Mouse (Mus musculus): ENCODE data around the gene Cd200. TPM values are rescaled to one million over a fixed set of nuclear protein-coding genes. Genes with fewer than 3 reads are reported as not detected.

Gene Cd200
- 150 and 163 TPM in 2 replicates for polyA plus RNA-seq (2012; rRNA removed)

DNA sequence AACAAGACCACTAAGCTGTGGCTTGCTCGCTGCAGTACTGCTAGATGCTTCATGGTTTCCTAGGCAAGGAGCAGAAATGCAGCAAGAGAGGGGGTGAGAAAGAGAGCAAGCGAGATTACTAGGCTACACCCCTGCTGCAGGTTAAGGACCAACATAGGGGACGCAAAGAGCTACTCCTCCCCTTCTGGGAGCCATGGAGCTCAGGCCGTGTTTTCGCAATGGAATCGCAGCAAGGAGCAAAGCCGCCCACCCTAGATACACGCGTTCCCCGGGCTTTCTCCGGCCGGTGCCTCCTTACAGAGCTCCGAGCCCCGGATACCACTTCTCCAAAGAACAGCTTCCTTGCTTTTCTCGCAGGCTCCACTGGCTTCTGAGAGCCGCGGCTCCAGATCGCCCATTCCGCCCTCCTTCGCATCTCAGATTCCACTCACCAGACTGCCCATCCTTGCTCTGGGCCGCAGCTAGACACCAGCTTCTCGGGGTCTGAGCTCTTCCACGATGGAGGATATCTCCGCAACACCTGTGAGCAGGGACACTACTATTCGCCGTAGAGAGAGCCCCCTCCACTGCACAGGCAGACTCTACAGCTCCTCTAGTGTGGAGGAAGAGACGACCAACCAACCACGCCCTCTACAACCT, at the start of gene Cd200:
Cd200 (minus strand) TSS at position 629 of the 639 bp plus-strand sequence.

Other genes starting within 250 kb of the Cd200 start
- 0.25 and 0.39 TPM in 2 replicates for gene Btla, start 184.7 kb downstream of the Cd200 start, polyA plus RNA-seq (2012; rRNA removed)
- not detected in 2 replicates for gene Gm609, start 83.9 kb upstream of the Cd200 start, polyA plus RNA-seq (2012; rRNA removed)
- gene Gm17783, start 123.0 kb upstream of the Cd200 start, polyA plus RNA-seq (2012; rRNA removed) = not detected in 2 replicates
- gene Slc9c1, start 126.3 kb upstream of the Cd200 start, polyA plus RNA-seq (2012; rRNA removed) = not detected in 2 replicates
- 0.03 TPM in 1 of 2 replicates, not detected in the other for gene Gcsam, start 201.3 kb upstream of the Cd200 start, polyA plus RNA-seq (2012; rRNA removed)
- gene BC016579, start 245.0 kb upstream of the Cd200 start, polyA plus RNA-seq (2012; rRNA removed) = 0.18 and 0.22 TPM in 2 replicates

Data from central nervous system, embryonic 14 days (tissue).